Mouse (Mus musculus) mouse embryonic stem cell (cell line): ENCODE results near the gene Fam120a.

Experiments
- in situ Hi-C, 2 experiments: fragments of 300-500 bp; cut with MboI; formaldehyde crosslinking; loops; 1 replicate in 1 of 2; 3 replicates in 1 of 2; pipeline ENCODE4 v1.14.3; 2019 to 2020; ENCODE audit warnings: low sequenced_read_pairs in 2 of 2, low pct_unique_long_range_greater_than_20kb in 1 of 2, mixed read lengths in 1 of 2; ENCODE audit not compliant: unreplicated experiment in 1 of 2

Gene Fam120a

DNA sequence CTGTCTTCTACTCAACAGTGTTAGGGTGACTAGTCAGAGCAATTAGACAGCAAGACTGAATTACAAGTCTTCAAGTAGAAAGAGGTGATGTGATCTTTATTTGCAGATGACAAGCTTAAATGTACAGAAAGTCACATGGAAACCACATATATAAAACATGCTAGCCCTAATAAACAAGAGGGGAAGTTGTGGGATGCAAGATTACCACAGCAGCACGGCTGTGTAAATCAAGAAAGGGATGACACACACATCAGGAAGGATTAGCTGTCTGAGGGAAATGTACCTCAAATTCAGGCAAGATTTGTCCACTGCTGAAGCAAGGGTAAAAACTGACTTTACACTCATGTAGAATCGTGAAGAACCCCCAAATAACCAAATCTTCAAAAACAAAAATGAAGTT is 129.5 kb downstream of the Fam120a start:
- in situ Hi-C loops: no loop called here

DNA sequence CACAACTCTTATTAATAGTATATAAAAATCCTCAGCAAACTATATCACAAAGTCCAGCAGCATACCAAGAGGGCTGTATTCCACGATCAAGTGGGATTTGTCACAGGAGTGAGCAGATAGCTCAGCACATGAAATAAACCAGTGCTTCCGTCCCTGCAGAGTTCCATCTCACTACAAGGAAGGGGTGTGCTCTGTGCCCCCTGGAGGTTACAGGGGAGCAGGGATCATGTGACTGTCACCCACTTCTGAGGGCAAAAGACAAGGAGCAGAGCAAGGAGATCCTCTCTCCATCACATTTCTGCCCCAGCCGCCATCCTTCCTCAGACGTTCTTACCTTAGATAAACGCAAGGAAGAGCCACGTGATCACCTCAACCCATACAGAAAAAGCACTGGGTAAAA is 130.3 kb downstream of the Fam120a start:
- in situ Hi-C loops: no loop called here

DNA sequence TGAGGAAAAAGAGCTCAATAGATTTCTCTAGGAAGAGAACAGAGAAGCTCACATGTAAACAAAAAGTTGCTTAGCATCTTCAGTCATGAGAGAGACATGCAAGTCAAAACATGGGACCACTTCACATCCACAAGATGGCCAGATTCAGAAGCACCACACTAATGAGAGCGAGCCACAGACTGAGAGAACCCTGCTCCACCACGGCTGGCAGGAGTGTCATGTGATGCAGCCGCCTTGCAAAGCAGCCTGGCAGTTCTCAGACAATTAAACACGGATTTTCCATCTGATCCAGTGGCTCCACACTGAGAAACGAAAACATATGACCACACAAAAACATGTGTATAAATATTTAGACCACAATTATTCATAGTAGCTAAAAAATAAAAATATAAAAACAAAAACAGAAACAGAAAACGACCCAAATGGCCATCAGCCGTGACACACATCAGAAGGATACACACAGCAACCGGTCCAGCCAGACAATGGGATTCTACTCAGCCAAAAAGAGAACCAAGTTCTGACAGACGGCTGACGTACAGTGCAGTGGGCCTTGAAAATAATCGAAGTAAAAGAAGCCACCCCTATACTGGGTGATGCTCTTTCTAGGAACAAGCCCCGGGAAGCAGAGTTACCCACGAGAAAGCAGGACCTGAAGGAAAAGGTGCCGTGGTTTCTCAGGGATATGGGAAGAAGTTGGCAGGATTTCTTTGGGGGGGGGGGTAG is 137.1 kb downstream of the Fam120a start:
- in situ Hi-C loops: no loop called here

DNA sequence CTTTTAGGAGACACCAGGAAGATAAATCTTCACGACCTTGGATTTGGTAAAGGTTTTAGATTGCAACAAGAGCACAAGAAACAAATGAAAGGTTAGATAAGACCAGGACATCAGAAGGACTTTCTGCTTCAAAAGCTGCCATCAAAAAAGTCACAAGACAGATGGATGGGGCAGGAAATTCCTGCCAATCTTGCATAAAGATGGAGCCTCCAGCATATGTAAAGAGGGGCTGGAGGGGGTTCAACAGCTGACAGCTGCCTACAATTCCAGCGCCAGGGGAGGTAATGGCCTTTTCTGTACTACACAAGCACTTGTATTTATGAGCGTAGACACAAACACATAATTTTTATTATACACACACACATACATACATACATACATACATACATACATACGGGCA is 138.0 kb downstream of the Fam120a start:
- in situ Hi-C loops: no loop called here
